Mouse (Mus musculus) c-Kit-negative CD71-positive TER-119-positive erythroid progenitor cells, embryonic 14.5 days (primary cell): ENCODE data around the gene Enc1.

ENCODE experiments used
- DNase-seq: peaks from one replicate; pipeline ENCODE4 v3.0.0-alpha.2; 2013; ENCODE audit warnings: low read depth, low spot score

The Enc1 gene

DNA sequence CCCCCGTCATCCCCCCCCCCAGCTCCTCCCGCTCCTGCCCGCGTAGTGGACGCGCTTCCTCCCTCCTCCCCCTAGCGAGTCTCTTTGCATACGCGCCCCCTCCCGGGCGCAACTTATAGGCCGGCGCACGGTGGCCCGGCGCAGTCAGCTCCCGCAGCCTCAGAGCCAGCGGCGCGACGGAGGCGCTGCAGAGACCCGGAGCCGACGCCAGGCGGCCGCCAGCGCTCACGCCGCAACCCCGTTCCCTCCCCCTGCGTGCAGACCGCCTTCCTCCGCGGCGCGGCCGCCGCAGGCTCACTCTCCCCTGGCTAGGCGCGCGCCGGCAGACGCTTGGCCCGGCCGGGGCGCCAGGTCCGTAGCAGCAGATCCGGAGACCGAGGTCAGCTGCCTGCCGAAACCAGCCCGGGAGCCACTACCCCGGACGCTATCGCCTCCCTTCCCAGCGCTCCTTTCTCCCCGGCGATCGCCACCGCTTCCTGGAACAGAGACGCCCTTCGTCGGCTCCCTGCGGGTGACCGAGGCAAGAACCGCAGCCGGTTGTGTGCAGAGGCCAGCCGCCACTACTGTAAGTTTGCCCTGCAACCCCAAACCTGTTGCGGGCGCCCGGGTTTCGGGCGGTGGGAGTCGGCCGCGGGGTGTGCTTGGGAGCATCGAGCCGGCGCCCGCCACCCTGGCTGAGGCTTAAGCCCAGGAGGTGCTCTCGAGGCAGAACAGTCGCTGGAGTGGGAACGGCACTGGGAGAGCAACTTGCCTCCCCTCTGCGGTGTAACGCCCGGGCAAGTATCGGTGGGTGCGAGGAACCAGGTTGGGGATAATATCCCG is at the start of gene Enc1:
Gene Enc1 (plus strand): TSS at position 141 of the 822 bp plus-strand sequence.
- DNase-seq = no peak

DNA sequence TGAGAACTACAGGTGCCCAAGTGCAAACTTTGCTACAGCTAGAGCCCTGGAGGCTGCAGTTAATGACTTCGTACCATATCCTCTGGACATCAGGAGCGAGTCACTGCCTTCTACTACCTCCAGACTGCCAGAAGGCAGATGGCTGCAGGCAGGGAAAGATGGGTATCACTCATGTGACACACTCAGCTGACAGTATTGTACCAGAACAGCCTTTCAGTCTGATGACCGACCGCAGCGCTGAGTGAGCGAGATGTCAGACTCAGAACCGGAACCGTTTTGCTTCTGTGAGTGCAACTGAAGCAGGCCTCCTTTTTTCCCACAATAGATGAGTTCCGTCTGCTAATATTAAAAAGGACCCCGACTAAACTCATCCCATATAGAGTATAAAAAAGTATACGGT is 48.3 kb upstream of the Enc1 start:
- DNase-seq = no peak

DNA sequence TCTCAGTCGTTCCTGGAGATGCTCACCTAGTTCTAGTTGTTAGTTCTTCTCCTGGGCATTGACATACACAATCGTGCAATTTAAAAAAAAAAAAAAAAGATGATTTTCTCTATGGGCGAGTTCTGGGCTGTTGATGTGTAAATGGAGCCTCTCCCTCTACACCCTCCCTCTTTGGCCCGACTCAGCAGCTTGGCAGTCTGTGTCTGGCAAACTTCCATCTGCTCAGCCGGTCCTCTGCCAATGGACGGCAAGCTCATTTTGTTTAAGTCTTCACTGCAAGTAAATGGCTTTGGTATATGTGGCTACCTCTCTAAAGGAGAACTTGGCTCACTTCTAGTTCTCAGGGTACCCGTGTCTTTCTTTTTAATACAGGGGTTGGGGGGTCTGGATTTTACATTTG is 47.5 kb upstream of the Enc1 start:
- DNase-seq = no peak

DNA sequence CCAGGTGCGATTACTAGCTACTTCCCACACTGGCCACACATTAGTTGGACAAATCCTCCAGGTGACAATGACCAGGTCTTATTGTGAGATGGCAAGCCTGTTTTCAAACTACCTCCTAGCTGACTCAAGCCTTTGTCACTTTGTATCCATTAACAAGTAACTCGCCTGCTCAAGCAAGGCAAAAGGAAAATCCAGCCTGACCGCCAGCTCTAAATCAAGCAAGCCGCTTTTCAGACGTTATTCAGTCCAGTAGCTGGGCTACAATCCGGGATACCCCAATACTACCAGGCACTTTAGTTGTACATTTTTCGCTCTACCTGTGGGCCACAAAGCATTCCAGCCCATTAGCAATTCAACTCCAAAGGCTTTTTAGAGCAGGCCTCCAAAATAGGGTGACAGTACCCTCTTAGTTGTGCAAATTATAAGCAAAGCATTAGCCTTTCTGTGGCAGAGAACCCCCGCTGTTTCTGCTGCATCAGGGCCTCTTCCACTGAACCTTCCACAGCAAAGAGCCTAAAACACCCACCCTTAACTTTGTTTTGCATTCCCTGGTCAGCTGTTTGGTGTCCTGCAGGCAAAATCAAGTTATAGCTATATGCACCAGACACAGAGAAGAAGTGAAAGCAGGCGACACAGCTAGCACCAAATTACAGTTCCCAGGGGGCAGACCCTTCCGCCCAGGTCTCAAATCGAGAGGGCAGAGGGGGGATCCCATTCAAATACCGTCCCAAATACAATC is 44.5 kb upstream of the Enc1 start:
- DNase-seq = no peak

DNA sequence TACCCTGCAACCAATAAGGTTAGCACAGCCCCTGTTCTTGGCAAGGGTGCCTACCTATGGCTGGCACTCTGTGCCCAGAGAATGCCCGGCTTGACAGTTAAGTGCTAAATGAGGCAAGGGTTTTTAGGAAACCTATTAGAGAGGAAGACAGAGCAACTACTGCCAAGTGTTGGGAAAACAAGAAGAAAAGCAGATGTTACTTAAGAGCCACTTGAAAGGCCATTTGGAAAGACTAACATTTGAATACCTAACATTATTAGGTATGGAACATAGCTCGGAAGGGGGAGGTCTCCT is 44.0 kb upstream of the Enc1 start:
- no peak for DNase-seq

DNA sequence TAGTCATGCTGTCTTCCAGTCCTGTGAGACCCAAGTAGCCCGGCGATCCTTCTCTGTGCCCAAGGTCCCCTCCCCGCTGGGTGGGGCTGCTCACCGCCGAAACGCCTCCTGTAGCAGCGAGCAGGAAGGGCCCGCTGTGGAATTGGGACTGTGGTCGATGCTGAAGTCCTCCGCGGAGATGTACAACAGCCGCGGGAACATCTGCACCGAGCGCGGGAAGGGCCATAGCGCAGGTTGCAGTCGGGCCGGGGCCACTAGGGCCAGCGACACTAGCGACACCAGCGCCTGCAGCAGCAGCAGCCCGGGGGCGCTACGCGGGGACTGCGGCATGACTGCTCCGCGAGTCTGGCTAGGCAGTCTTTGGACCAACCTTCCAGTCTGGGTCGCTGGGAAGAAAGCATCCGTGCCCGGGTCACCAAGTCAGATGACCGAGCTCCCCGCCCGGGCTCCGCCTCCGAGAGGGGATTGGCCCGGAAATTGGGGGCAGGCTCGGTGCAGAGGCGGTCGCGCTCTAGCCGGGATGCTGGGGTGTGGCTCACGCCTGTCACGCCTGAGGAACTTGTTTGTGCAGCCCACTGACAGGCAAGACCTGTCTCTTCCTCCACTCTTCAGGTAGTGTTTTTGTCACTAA is 42.9 kb upstream of the Enc1 start, which contains the start of gene Hexb:
Gene Hexb (minus strand): TSS at position 426 of the 631 bp plus-strand sequence.
- peak; percentile 40 for DNase-seq

DNA sequence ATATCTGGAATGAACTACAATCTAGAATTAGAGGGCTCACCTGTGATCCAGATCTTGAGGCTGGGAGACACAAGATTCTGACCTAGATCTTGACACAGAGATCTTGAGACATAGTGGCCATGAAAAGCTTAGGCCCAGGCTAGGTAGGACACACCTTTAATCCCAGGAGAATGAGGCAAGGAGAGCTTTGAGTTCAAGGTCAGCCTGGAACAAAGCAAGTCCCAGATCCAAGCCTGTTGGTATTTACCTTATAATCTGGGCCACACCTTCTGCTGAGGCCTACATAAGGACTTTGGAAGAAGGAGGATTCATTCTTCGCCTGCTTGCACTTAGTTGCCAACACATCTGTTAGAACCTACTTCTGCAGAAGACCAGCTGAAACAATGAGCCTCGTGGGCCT is 41.8 kb upstream of the Enc1 start:
- DNase-seq = no peak

DNA sequence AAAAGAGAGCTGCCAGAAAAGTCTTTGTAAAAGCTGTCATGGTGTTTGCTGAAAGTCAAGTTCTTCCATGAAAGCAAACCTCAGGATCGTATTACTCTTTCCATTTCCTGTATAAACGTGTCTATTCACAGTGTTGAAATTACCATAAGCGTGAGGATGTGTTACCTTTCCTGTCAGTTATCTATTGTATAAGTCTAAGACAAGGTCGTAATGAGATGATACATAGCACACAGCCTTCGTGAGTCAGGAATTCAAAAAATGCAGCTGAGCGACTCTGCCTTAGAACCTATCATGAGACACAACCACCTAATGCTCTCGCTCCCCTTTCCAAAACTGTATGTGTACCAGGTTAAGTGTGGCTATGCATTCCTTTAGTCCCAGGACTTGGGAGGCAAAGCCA is 39.8 kb upstream of the Enc1 start:
- no peak for DNase-seq

DNA sequence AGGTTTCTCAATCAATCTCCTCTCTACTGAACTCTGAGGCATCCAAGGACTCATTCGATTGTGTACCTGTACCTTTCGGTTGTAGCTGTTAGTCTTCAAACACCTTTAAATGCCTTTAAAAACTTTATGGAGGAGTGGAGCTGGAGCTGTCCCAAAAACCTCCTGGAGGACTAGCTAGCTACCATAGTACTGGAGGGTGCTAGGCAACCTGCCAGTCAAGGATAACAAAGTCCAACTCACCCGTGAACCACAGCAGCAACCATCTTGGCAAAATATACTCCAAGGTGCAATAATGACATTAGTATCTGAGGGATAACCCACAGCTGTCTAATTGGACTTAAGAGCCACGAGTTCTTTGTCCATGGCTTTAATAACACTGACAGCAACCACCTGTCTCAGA is 39.0 kb upstream of the Enc1 start:
- no peak for DNase-seq

DNA sequence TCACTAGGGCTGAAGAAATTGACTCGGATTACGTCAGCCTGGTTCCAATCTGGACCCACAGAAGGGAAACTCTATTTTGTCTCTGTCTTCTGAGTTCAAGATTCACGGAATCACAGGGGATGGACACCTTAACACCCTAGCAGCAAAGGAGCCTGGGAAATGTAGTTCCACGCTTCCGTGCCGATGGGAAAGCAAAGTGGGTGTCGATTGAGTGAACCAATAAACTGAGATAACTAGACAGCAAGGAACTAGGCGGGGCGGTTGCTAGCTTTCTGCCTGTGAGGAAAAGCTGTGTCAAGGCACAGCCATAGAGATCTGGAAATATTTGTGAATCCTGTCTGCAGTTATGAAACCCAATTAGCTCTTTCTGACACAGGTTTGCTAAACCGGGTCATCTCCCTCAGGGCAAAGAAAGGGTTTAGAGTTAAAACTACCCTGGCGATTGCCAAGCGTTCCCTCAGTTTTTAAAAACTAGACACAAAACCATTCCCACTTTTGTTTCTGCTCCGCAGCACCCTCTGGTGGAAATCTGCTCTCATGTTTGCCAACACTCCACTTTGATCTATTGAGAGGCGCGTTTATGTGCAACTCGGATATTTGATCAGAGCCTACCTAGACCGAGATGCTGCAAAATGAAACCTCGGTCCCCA is 35.7 kb upstream of the Enc1 start:
- DNase-seq = peak; percentile 51

DNA sequence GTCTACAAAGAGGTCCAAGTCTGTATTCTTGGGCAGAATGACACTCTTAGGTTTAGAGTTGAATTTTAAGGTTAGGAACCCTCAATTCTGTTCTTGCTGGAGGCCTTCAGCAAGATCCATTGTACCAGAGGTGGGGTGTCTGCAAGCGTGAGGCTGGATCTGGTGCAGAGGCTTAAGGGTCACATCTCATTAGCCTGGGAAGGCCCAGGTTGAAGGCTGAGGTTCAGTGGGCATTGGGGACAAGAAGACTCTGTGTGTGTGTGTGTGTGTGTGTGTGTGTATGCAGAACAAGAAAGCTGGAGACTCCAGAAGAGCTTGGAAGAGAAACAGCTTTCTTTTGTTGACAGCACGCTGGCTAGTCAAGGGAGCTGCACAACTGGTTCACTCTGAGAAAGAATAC is 34.9 kb upstream of the Enc1 start:
- DNase-seq = no peak

DNA sequence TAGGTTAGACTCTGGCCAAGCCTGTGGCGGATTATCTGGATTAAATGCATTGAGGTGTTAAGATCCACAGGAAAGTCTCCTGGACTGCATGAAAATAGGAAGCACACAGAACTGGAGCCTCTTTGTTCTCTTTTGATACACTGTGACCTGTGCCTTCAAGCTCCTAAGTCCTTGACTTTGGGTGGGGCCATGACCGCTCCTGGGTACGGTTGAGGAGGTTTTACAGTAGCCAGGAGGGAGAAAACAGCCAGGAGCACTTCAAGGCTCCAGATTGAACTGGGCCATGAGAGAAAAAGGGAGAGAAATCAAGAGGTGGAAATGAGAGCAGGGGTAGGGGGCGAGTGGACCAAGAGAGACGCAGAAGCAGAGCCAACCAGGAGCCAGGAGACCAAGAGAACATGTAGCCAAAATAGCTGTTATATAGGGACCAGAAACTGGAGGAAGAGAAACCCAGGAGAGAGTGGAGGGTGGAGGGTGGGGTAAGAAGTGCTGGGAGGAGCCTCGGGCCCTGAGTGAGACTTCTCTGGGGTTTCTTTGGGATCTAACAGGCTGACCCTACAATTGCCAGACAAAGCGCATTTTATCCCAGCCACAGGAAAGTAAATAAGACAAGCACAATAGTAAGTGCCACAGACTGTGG is 33.3 kb upstream of the Enc1 start:
- DNase-seq = no peak

DNA sequence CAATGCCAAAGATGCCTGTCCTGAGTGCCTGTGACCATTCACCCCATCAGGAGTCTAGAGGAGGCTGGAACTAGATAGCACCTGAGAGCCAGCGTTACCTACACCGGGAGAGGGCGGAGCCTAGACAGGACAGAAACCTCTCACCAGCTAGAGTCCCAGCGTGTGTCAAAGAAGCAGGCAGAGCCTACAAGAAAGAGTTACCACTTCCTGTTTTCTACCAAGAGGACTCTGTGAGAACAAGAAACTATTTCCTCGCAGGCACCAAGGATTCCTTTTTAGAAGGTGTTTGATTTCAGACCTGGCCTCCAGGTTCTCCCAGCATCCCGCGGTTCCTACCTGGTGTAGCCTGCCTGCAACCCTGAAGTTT is 32.8 kb upstream of the Enc1 start:
- DNase-seq = no peak

DNA sequence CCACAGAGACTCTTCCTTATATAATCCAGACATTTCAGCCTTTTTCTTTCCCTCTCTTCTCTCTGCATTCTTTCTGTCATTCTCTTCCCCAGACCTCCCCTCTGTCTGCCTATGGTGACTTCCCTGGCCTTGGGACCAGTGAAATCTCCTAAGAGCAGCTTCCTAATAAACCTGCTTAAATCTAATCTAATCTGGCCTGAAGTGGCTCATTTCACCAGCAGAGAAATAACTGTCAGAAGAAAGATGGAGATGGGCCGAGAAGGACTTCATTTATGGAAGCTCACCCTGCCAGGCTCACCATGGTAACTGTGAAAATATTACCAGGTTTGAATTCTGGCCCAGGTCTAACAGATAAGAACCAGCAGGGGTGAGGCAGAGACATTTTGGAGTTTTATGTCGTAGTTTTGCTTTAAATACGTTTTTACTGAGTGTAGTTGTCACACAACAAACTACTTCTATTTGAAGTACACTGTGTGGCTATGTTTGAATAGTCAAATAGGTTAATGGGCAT is 32.4 kb upstream of the Enc1 start:
- DNase-seq = no peak

DNA sequence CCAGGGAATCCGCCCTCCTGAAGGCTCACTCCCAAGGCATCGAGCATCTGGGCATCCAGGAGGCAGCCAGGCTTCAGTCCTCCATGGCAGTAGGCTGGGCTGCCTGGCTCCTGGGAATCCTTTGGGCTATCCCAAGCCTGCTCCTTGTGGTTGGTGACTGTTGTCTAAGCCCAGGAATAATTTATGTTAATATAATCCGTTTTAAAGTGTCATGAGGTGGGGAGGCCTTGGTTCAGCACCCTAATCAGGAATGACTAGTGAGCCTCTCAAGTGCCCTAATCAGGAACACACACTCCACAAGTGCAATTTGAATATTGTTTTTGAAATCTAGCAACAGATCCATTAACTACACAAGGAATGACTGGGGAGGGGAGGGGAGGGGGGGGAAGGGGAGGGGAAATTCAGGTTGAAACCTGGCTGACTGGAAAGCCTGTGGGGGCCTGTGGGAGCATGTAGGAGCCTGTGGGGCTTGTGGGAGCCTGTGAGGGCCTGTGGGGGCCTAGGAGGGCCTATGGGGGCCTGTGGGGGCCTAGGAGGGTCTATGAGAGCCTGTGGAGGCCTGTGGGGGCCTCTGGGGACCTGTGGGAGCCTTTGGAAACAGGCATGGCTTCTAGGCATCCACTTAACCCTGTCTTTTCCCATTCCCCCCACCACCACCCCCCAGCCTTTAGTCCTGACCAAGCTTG is 26.2 kb upstream of the Enc1 start:
- no peak for DNase-seq

DNA sequence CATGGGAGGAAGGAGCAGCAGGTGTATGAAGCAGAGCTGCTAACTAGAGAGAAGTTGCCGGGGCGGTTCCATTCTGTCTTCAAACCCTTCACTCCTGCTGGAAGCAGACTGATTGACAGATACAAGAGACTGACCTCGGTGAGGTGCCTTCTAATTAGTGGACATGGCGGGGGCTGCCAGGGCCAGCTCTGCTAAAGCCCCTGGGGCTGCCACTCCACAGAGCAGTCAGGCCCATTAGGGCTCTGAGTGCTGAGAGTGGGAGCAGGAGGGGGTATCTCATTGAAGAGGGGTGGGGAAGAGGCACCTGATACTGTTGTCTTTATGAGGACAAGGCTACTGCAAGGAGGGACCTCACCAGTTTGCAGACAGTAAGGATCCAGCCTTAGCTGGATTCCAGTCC is 25.3 kb upstream of the Enc1 start:
- no peak for DNase-seq

DNA sequence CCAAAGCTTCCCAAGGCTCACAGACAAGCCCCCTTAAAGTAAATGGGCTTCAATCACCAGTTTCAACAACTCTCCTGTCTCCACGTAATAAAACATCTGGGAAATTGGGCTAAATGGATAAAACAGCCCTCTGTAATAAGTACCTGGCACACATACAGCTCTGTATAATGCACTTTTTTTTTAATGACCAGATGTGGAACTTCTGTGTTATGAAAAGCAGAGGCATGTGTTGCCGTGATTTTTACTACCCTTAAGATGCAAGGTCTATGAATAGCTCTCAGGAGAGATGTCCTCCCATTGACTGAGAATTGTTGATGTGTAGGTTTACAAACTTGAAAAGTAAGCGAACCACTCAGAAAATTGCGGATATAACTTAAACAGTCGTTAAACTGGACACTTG is 24.7 kb upstream of the Enc1 start:
- DNase-seq = no peak

DNA sequence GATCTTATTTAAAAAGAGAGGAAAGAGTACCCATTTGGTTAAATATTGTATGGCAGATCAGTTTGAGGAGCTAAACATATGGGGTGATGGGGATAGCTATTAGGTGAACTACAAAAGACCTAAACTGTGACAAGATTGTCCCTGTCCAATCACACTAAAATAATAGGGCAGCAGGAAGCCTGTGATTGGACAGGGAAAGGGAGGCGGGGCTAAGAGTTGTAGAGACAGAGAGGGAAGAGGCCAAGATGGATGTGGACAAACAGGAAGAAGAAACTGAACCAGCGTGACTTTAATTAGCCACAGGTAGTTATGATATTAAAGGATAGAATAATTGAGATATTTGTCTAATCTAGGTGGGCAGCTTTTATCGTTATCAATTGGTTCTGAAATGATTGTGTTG is 20.9 kb upstream of the Enc1 start:
- DNase-seq = no peak

DNA sequence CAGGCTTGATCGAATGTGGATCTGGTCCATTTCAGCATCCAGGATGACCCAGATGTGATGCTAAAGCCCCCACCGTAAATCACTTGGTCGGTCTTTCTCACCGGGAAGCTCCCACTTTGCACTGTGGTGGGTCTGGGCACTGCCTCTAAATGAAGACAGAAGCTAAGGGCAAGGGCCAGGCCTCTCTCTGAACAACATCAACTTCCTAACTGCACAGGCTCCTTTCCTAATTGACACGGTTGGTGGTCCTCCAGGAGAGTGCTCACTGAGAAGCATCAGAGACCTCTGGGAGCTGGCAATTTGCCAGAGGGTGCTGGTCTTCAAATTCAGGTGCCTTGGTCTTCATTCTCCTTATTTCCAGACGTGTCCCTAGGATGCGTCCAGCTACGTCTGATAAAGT is 17.0 kb upstream of the Enc1 start:
- no peak for DNase-seq

DNA sequence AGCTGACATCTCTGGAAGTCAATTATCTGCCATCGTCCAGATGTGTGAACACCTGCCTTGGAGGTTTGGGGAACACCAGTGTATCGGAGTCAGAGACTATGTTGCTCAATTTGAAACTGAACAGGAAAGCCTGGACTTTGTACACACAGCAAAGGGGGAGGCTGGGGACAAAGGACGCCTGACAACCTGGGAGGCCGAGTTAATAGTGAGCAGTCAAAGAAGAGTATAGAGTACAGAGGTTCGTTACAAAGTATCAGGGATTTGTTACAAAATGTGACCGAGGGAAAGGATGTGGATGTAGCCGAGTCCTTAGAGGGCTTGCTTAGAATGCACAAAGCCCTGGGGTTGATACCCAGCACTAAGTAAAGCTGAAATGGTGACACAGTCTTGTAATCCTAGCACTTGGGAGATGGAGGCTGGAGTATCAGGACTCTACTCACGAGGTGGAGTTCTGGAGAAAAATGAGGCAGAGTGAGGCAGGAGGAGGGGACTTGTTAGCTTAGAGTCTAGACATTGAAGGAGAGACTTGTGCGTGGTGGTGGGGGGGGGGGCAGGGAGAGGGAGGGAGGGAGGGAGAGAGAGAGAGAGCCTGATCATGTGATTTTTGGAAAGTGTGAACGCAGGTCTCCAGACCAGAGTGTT is 16.4 kb upstream of the Enc1 start:
- DNase-seq = no peak

DNA sequence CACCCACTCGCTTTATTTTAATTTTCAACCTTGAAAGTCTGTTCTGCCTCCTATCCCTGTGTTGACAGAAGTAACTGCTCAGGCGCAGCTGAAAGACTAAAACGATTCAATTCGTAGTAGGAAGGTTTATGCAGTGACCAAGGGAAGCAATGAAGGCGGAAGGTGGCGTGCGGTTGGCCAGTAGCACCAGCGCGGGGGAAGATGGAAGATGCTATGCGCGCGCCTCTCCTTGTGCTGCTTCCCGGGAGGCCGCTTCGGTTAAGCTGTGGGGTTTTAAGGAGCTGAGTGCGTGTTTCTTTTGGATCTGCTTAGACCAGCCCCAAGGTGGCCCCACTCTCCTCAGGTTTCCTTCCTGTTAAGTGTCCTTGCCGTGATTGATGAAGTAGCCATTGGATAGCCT is 15.8 kb upstream of the Enc1 start:
- no peak for DNase-seq
